Mouse (Mus musculus) stomach, embryonic 16.5 days (tissue): Measurements from ENCODE around the gene Ap3d1. TPM values are rescaled to one million over a fixed set of nuclear protein-coding genes. Genes with fewer than 3 reads are reported as not detected.

ENCODE experiments used
- ATAC-seq: fragments of 200-750 bp; cut with Nextera tagmentation; 2 replicates; pipeline ENCODE4 v1.8.0; 2017; ENCODE audit warnings: moderate number of reproducible peaks, moderate TSS enrichment; ENCODE audit not compliant: insufficient read depth, low FRiP score
- H3K27ac ChIP-seq: fragments of 300-500 bp; sonication (generic); 2 replicates; pipeline ENCODE4 v1.5.1; 2014; ENCODE audit warnings: low read length
- H3K27me3 ChIP-seq: fragments of 300-500 bp; sonication (generic); 2 replicates; pipeline ENCODE4 v1.6.1; 2014; ENCODE audit warnings: low read length, control low read depth, mixed read lengths; ENCODE audit not compliant: control insufficient read depth, insufficient read depth
- H3K36me3 ChIP-seq: fragments of 300-500 bp; sonication (generic); 2 replicates; pipeline ENCODE4 v1.6.1; 2014; ENCODE audit warnings: low read length; ENCODE audit not compliant: control insufficient read depth, insufficient read depth
- H3K4me1 ChIP-seq: fragments of 300-500 bp; sonication (generic); 2 replicates; pipeline ENCODE4 v1.6.1; 2014; ENCODE audit warnings: low read length, control low read depth, mixed read lengths; ENCODE audit not compliant: control insufficient read depth, insufficient read depth
- H3K4me2 ChIP-seq: fragments of 300-500 bp; sonication (generic); 2 replicates; pipeline ENCODE4 v1.6.1; 2014; ENCODE audit warnings: low read depth, low read length, mixed read lengths
- H3K4me3 ChIP-seq: fragments of 300-500 bp; sonication (generic); replicated peaks from 2 replicates; pipeline ENCODE4 v1.5.1; 2014; ENCODE audit warnings: mild to moderate bottlenecking, low read length
- H3K9ac ChIP-seq: fragments of 300-500 bp; sonication (generic); 2 replicates; pipeline ENCODE4 v1.6.1; 2014; ENCODE audit warnings: low read length
- H3K9me3 ChIP-seq: fragments of 300-500 bp; sonication (generic); replicated peaks from 2 replicates; pipeline ENCODE4 v1.6.1; 2016; ENCODE audit warnings: low read length, control low read depth; ENCODE audit not compliant: control insufficient read depth
- WGBS: fragments of 180-500 bp; shearing (Covaris S2); extraction: QIAGEN DNeasy Blood & Tissue Kit; methylation state at CpG from one replicate; pipeline ENCODE4 v1.1.7; 2014; 5-methylcytosine and 5-hydroxymethylcytosine counted together
- polyA plus RNA-seq: library from polyadenylated mRNA; unstranded; fragments of >200 nt; fragmentation: Nextera tagmentation; extraction: Ambion mirVana; gene quantifications from 2 replicates; pipeline ENCODE4 v1.2.1, GENCODE M21; 2015

Ap3d1 gene
- polyA plus RNA-seq, 1 experiment from 2014 or later: 66.3 TPM

DNA sequence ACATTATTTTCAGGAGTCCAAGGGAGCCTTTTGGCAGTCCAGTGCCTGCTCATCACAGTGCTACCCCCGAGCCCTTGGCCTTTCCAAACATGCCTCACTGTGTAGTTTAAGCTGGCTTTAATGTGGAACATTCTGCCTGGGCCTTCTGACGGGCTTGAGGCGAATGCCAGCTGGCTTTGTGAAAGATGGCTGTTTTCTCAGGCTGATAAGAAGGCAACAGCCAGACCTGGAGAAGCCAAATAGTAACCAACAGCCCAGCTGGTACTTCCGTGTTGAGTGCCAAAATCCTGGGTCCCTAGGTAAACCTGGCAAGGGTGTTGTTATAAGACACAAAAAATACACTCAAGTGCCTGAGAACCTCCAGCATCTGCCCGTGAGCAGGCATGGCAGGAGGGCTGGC is 5.3 kb downstream of the Ap3d1 start:
- Histone ChIP-seq H3K27me3 (no peaks in the 10 kb centered on the region), H3K4me3 (no peak overlapping the region), H3K9me3 (no peaks in the 10 kb centered on the region), H3K36me3 (peaks cover 6% of the 10 kb centered on the region; the same call in 1 of the 2 replicates), H3K9ac (no peak overlapping the region), H3K4me2 (no peak overlapping the region), H3K4me1 (peaks cover 16% of the 10 kb centered on the region), H3K27ac (no peak overlapping the region)
- 52% methylated on average over 5 of the region's 5 CpGs for WGBS
- ATAC-seq: no peak

- WGBS: 93% methylated on average over 6 of the region's 6 CpGs
- H3K36me3 ChIP-seq: peaks cover 25% of the 10 kb centered on the region; the same call in 1 of the 2 replicates
Observed at GRCm38 (mm10) chr10:80732611-80733101, 9.4 kb downstream of the Ap3d1 start.

DNA sequence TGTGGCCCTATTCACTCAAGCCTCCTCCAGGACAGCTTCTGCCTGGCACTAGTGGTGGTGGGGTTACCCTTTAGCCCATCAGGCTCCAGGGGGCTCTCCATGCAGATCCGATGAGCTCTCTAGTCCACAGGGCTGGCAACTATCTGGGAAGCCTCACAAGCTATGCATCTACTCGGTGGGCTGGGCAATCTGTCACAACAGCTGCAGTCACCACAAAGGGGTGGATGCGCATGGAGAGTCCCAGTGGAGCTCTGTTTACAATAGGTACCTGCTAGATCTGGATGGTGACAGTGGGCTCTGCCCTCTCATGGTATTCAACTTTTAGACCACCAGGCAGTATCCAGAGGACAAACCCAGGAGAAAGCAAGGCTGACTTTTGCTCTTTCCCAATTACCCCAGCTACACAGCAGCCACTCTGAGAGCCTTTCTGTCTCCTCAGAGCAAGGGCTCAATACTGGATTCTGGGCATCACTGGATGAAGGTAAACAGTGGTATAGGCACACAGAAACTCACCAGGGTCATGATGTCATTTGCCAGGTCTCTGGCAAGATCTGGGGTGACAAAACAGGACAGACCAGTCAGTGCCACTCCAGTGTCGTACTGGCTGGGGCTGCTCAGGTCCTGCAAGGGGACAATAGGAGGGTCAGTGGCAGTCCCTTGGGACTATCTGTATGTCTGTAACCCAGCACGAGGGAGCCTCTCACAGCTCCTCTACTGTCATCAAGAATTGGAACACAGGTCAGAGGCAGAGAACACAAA is 14.5 kb downstream of the Ap3d1 start:
- no peaks in the 10 kb centered on the region for H3K4me1 ChIP-seq
- no peak overlapping the region for H3K4me3 ChIP-seq
- ATAC-seq: no peak
- peaks cover 50% of the 10 kb centered on the region for H3K36me3 ChIP-seq
- no peak overlapping the region for H3K9ac ChIP-seq
- no peak overlapping the region for H3K4me2 ChIP-seq
- H3K9me3 ChIP-seq: no peaks in the 10 kb centered on the region
- H3K27ac ChIP-seq: no peak overlapping the region
- H3K27me3 ChIP-seq: no peaks in the 10 kb centered on the region
- 80% methylated on average over 5 of the region's 5 CpGs for WGBS

More at GRCm38 (mm10) chr10:80732611-80733101, 9.4 kb downstream of the Ap3d1 start:
- Histone ChIP-seq H3K27ac (no peak overlapping the region), H3K4me2 (no peak overlapping the region), H3K27me3 (no peaks in the 10 kb centered on the region), H3K4me3 (no peak overlapping the region), H3K9me3 (no peaks in the 10 kb centered on the region), H3K9ac (no peak overlapping the region), H3K4me1 (no peaks in the 10 kb centered on the region)
- no peak for ATAC-seq

GRCm38 (mm10) chr10:80717281-80717680 is 24.8 kb downstream of the Ap3d1 start:
- Histone ChIP-seq H3K9ac (no peak overlapping the region), H3K4me1 (no peaks in the 10 kb centered on the region), H3K27ac (no peak overlapping the region), H3K27me3 (no peaks in the 10 kb centered on the region), H3K36me3 (peaks cover 60% of the 10 kb centered on the region), H3K9me3 (no peaks in the 10 kb centered on the region), H3K4me3 (no peak overlapping the region), H3K4me2 (no peak overlapping the region)
- no peak for ATAC-seq
- 95% methylated on average over 1 of the region's 1 CpGs for WGBS

DNA sequence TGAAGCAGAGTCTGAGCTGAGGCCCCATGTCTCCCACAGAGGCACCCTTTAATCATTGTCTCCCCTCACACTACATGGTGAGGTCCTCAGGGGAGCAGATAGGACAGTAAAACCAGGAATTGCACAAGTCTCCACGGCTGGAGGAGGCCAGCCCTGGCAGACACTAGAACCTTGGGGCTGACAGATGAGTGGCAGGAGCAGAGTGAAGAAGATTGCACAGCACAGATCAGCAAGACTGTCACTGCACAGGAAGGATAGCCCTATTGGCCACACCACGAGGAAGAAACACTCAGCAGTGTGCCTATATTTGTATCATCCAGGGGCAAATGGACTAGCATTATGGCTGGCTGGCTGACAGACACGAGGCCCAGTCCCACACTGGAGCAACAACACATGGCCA is 31.2 kb downstream of the Ap3d1 start:
- Histone ChIP-seq H3K4me2 (no peak overlapping the region), H3K9ac (no peak overlapping the region), H3K4me3 (no peak overlapping the region), H3K4me1 (no peaks in the 10 kb centered on the region), H3K36me3 (peaks cover 46% of the 10 kb centered on the region), H3K27ac (no peak overlapping the region), H3K9me3 (no peaks in the 10 kb centered on the region), H3K27me3 (no peaks in the 10 kb centered on the region)
- 85% methylated on average over 3 of the region's 3 CpGs for WGBS
- no peak for ATAC-seq

DNA sequence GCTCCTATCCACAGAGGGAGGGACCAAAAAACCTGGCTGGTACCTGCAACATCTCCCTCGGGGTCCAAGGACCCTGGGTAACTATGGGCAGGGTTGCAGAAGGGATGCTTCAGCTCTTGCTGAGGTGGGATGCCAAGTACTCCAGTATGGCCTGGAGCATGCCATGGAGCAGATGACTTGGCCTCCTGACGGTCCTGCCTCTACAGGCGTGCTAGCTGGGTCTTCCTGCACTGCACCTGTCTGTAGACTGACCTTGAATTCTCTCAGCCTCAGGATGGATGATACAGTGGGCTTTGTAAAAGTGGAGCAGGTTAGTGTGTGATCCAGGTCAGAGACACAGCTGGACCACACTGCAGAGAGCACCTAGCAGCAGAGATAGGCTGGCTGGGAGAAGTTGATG is 36.6 kb downstream of the Ap3d1 start:
- H3K36me3 ChIP-seq: peaks cover 21% of the 10 kb centered on the region
- H3K4me3 ChIP-seq: no peak overlapping the region
- no peak for ATAC-seq
- no peak overlapping the region for H3K9ac ChIP-seq
- no peak overlapping the region for H3K27ac ChIP-seq
- no peaks in the 10 kb centered on the region for H3K9me3 ChIP-seq
- H3K4me1 ChIP-seq: peaks cover 22% of the 10 kb centered on the region
- 77% methylated on average over 3 of the region's 3 CpGs for WGBS
- H3K27me3 ChIP-seq: no peaks in the 10 kb centered on the region
- H3K4me2 ChIP-seq: no peak overlapping the region

DNA sequence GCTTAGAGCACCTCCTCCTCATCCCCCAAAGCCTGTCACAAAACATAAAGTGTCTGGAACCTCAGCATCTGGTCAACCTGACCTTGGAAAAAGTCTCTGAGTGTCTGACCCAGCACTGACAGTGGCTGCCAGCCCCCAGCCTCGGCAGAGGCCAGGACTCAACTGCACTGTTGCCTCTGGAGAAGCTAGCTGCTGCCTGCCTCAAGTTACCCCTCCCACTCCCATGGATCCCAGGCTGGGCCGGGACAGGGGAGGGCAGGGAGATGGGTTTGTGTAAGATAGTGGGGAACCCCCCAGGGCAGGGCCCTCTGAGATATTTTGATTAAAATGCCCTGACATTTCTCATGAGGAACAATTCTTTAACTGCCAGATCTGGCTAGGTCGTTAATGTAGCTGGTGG is 37.0 kb downstream of the Ap3d1 start:
- H3K27ac ChIP-seq: no peak overlapping the region
- no peak for ATAC-seq
- peaks cover 22% of the 10 kb centered on the region for H3K4me1 ChIP-seq
- no peak overlapping the region for H3K4me2 ChIP-seq
- H3K36me3 ChIP-seq: peaks cover 16% of the 10 kb centered on the region
- H3K9ac ChIP-seq: no peak overlapping the region
- WGBS: 61% methylated on average over 3 of the region's 3 CpGs
- no peaks in the 10 kb centered on the region for H3K9me3 ChIP-seq
- no peak overlapping the region for H3K4me3 ChIP-seq
- H3K27me3 ChIP-seq: no peaks in the 10 kb centered on the region

GRCm38 (mm10) chr10:80704418-80704817 is 37.6 kb downstream of the Ap3d1 start:
- Histone ChIP-seq H3K9me3 (no peaks in the 10 kb centered on the region), H3K4me1 (peaks cover 22% of the 10 kb centered on the region), H3K36me3 (peaks cover 11% of the 10 kb centered on the region), H3K4me3 (no peak overlapping the region), H3K9ac (peak overlapping the region; percentile 69; the same call in 1 of the 2 replicates), H3K27ac (no peak overlapping the region), H3K27me3 (no peaks in the 10 kb centered on the region), H3K4me2 (no peak overlapping the region)
- 88% methylated on average over 5 of the region's 5 CpGs for WGBS
- no peak for ATAC-seq

DNA sequence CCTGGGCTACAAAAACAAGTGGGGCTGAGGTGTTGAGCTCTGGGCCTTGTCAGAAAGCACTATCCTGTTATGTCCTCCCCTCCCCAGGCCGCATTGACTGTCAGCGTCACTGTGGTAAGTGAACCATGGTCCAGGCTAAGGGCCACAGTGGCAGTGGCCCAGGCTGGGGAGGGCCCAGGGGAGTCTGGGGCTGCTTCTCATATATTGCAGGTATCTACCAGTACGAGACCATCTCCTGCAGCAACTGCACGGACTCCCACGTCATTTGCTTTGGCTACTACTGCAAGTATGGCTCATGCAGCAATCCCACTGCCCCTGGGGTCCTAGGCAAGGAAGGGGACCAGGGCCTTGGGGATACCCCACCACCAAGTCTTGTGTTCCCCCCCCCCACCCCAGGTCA is 38.4 kb downstream of the Ap3d1 start:
- peak overlapping the region; percentile 78 for H3K4me2 ChIP-seq
- 85% methylated on average over 5 of the region's 5 CpGs for WGBS
- no peaks in the 10 kb centered on the region for H3K9me3 ChIP-seq
- no peaks in the 10 kb centered on the region for H3K27me3 ChIP-seq
- peak overlapping the region; percentile 69 for H3K4me3 ChIP-seq
- peaks cover 4% of the 10 kb centered on the region for H3K36me3 ChIP-seq
- H3K9ac ChIP-seq: peak overlapping the region; percentile 69
- ATAC-seq: no peak
- H3K4me1 ChIP-seq: peaks cover 22% of the 10 kb centered on the region
- peak overlapping the region; percentile 82; the same call in 1 of the 2 replicates for H3K27ac ChIP-seq
